Mouse (Mus musculus) left cerebral cortex, postnatal 10 days (tissue): ENCODE measurements around the gene Nfib. TPM values are rescaled to one million over a fixed set of nuclear protein-coding genes. Genes with fewer than 3 reads are reported as not detected.

Experiments used
- DNase-seq, 2 experiments: peaks; one replicate each; pipeline ENCODE4 v3.0.0; 2021 to 2022; ENCODE audit warnings: low spot score in 2 of 2, mixed read lengths in 1 of 2; ENCODE audit errors: extremely low spot score in 1 of 2
- intact Hi-C: fragments of 180-260 bp; cut with DNase I; formaldehyde crosslinking; loops from one replicate; pipeline ENCODE4 v1.15.1; 2025
- total RNA-seq, 2 experiments: library from RNA; stranded (reverse); gene quantifications; 2 replicates each; pipeline ENCODE4 v1.2.3; 2021

Gene Nfib
- total RNA-seq, 2 experiments from 2014 or later: 105 to 109 TPM

- intact Hi-C loops: loop anchor here (10.0 kb wide), 1 partner anchor 547 kb away; no protein-coding TSS in a partner anchor
- no peak for DNase-seq
These were observed 67.3 kb downstream of the Nfib start for GRCm38 (mm10) chr4:82638251-82638650.

- no peak for DNase-seq
- intact Hi-C loops: loop anchor here (10.0 kb wide), 1 partner anchor 547 kb away; no protein-coding TSS in a partner anchor
These were observed 67.9 kb downstream of the Nfib start for GRCm38 (mm10) chr4:82637633-82638032.

- no peak for DNase-seq
- intact Hi-C loops: loop anchor here (10.0 kb wide), 1 partner anchor 548 kb away; no protein-coding TSS in a partner anchor
These were observed 68.9 kb downstream of the Nfib start for GRCm38 (mm10) chr4:82636658-82637057.

GRCm38 (mm10) chr4:82635881-82636280 lies 69.7 kb downstream of the Nfib start:
- intact Hi-C loops: loop anchor here (10.0 kb wide), 1 partner anchor 549 kb away; no protein-coding TSS in a partner anchor
- DNase-seq: no peak

GRCm38 (mm10) chr4:82635118-82635517 lies 70.4 kb downstream of the Nfib start:
- intact Hi-C loops: loop anchor here (10.0 kb wide), 1 partner anchor 550 kb away; no protein-coding TSS in a partner anchor
- no peak for DNase-seq

GRCm38 (mm10) chr4:82634365-82634764 lies 71.2 kb downstream of the Nfib start:
- no peak for DNase-seq
- intact Hi-C loops: loop anchor here (10.0 kb wide), 1 partner anchor 550 kb away; no protein-coding TSS in a partner anchor

- no peak for DNase-seq
- intact Hi-C loops: no loop called here
These were observed 81.1 kb downstream of the Nfib start for GRCm38 (mm10) chr4:82624285-82625045.

- intact Hi-C loops: no loop called here
- no peak for DNase-seq
These were observed 81.7 kb downstream of the Nfib start for GRCm38 (mm10) chr4:82623835-82624234.

- no peak for DNase-seq
- intact Hi-C loops: no loop called here
These were observed 82.4 kb downstream of the Nfib start for GRCm38 (mm10) chr4:82623081-82623538.

- intact Hi-C loops: no loop called here
- DNase-seq: peak; percentile 56 to 91
These were observed 83.2 kb downstream of the Nfib start for GRCm38 (mm10) chr4:82622321-82622836.

- peak in 1 of 2 experiments; percentile 77 for DNase-seq
- intact Hi-C loops: no loop called here
These were observed 86.0 kb downstream of the Nfib start for GRCm38 (mm10) chr4:82619539-82619941.

- intact Hi-C loops: no loop called here
- no peak for DNase-seq
These were observed 86.5 kb downstream of the Nfib start for GRCm38 (mm10) chr4:82619003-82619402.

GRCm38 (mm10) chr4:82617257-82617656 lies 88.3 kb downstream of the Nfib start:
- no peak for DNase-seq
- intact Hi-C loops: no loop called here

- intact Hi-C loops: no loop called here
- no peak for DNase-seq
These were observed 89.8 kb downstream of the Nfib start for GRCm38 (mm10) chr4:82615712-82616111.

- DNase-seq: no peak
- intact Hi-C loops: loop anchor here (5.0 kb wide), 4 partner anchors 72 to 1117 kb away; no protein-coding TSS in a partner anchor
These were observed 91.1 kb downstream of the Nfib start for GRCm38 (mm10) chr4:82614466-82614805.

- intact Hi-C loops: loop anchor here (5.0 kb wide), 4 partner anchors 72 to 1117 kb away; no protein-coding TSS in a partner anchor
- DNase-seq: peak in 1 of 2 experiments; percentile 56
These were observed 91.7 kb downstream of the Nfib start for GRCm38 (mm10) chr4:82613606-82614465.

- intact Hi-C loops: loop anchor here (5.0 kb wide), 4 partner anchors 67 to 1112 kb away; no protein-coding TSS in a partner anchor
- no peak for DNase-seq
These were observed 95.9 kb downstream of the Nfib start for GRCm38 (mm10) chr4:82609676-82610075.

GRCm38 (mm10) chr4:82608768-82609610 lies 96.6 kb downstream of the Nfib start:
- intact Hi-C loops: no loop called here
- no peak for DNase-seq
